8 mouse cellular contexts compared by ENCODE assay signal in genomic region chr6:100800497-100800955, GRCm38 (mm10). TPM values are rescaled to one million over a fixed set of nuclear protein-coding genes. Genes with fewer than 3 reads are reported as not detected.
A peak's percentile ranks its signal among the peaks of the same experiment; 100 is the strongest.
DNase-seq lines count a peak whose midpoint lies in the region; ATAC-seq and TF ChIP-seq lines count a peak whose summit lies in the region.

No protein-coding gene starts in this region.

- H3K9me3 ChIP-seq in liver, postnatal 0 days (ENCODE audit: low read length), result no peaks in the 10 kb centered on the region

- H3K27me3 ChIP-seq in liver, postnatal 0 days (ENCODE audit: insufficient read depth, low read length), result no peaks in the 10 kb centered on the region

- H3K9ac ChIP-seq in liver, postnatal 0 days (replicated peaks), result no peak overlapping the region

- intact Hi-C loops in gastrocnemius, adult 2 months (cut with DNase I), result no loop called here

- no peak for ATAC-seq in liver, postnatal 0 days

- no peak for TF ChIP-seq CTCF in liver, postnatal 0 days (IDR thresholded peaks at IDR 0.05; ENCODE audit: low read depth)
- TF ChIP-seq CTCF in gastrocnemius, adult 2 months (IDR thresholded peaks at IDR 0.05), result no peak

- DNase-seq in liver, postnatal 0 days, result peak; percentile 17
- DNase-seq in liver, result no peak
- DNase-seq in adrenal gland, adult 2 months, result peak; percentile 89
- DNase-seq in gastrocnemius, adult 2 months, result peak; percentile 68
- peak; percentile 37 to 52 for DNase-seq in kidney, postnatal 4 days
- peak; percentile 31 to 36 for DNase-seq in lung, postnatal 4 days
- DNase-seq in urinary bladder, postnatal 36 days (ENCODE audit: low spot score in 2 of 2), result peak; percentile 77 to 82
- no peak for DNase-seq in neural tube, embryonic 10.5 days (ENCODE audit: extremely low spot score, low spot score)

- 31% methylated on average over 10 of the region's 10 CpGs for WGBS in liver, postnatal 0 days (ENCODE audit: insufficient replicate concordance)

- no peak for TF ChIP-seq EP300 in liver, postnatal 0 days (IDR thresholded peaks at IDR 0.05; ENCODE audit: low read depth)

- no peak overlapping the region for H3K27ac ChIP-seq in liver, postnatal 0 days (ENCODE audit: low read depth)
- peak overlapping the region; percentile 36; the same call in 1 of the 2 replicates for H3K27ac ChIP-seq in gastrocnemius, adult 2 months

- H3K4me1 ChIP-seq in liver, postnatal 0 days (ENCODE audit: insufficient read depth), result no peaks in the 10 kb centered on the region

- H3K4me3 ChIP-seq in liver, postnatal 0 days (ENCODE audit: low read depth, low read length), result no peak overlapping the region
- no peak overlapping the region; the same call in 1 of the 2 replicates for H3K4me3 ChIP-seq in gastrocnemius, adult 2 months

- H3K4me2 ChIP-seq in liver, postnatal 0 days (ENCODE audit: low read depth, low read length), result no peak overlapping the region

- H3K36me3 ChIP-seq in liver, postnatal 0 days (replicated peaks; ENCODE audit: insufficient read depth, low read length), result no peaks in the 10 kb centered on the region

RNA-seq across cellular contexts. Expression of gene Ppp4r2, which starts 32.9 kb away (rescaled TPM):
- 4.9 and 5.6 TPM in 2 replicates for polyA plus RNA-seq in liver, postnatal 0 days (2015; fragmentation: Nextera tagmentation; extraction: Ambion mirVana)
- total RNA-seq in adrenal gland, adult 2 months (2021), result 10 to 100 TPM; 71.5 to 89.5 TPM
- 6.9 and 8.0 TPM in 2 replicates for polyA plus RNA-seq in adrenal gland, adult 2 months (2012; rRNA removed)
- 10 to 100 TPM; 59.3 to 70.9 TPM for total RNA-seq in gastrocnemius, adult 2 months (2021)

Comparison
In these comparisons a context has a peak if more than half of its experiments do, and no peak if none do; other contexts are left out.
1. DNase-seq: peak in liver, postnatal 0 days (single experiment), adrenal gland, adult 2 months (single experiment), gastrocnemius, adult 2 months (single experiment), kidney, postnatal 4 days (2 of 2), lung, postnatal 4 days (2 of 2) and urinary bladder, postnatal 36 days (2 of 2); none in liver (single experiment) and neural tube, embryonic 10.5 days (single experiment).